ENCODE assay signal across 8 mouse cellular contexts in genomic region chr14:61555931-61556288, GRCm38 (mm10). TPM values are rescaled to one million over a fixed set of nuclear protein-coding genes. Genes with fewer than 3 reads are reported as not detected.
A peak's percentile ranks its signal among the peaks of the same experiment; 100 is the strongest.
DNase-seq lines count a peak whose midpoint lies in the region; ATAC-seq and TF ChIP-seq lines count a peak whose summit lies in the region.

No protein-coding gene starts in this region.

- no peak for TF ChIP-seq POLR2A in bone marrow, adult 2 months (IDR thresholded peaks at IDR 0.05; ENCODE audit: borderline replicate concordance, control insufficient read depth, low read depth, low read length)

- H3K9ac ChIP-seq in kidney, embryonic 15.5 days: peak overlapping the region; percentile 63
- peak overlapping the region; percentile 75; the same call in 1 of the 2 replicates for H3K9ac ChIP-seq in midbrain, embryonic 12.5 days (replicated peaks)

- DNase-seq in kidney, postnatal 14 days: no peak
- no peak for DNase-seq in hindbrain, embryonic 10.5 days (ENCODE audit: low spot score)
- no peak for DNase-seq in adrenal gland, adult (ENCODE audit: inconsistent age in 2 of 2, low spot score in 1 of 2)
- no peak for DNase-seq in left cerebral cortex, postnatal 36 days (ENCODE audit: low spot score in 2 of 2)
- no peak for DNase-seq in layer of hippocampus, adult 18-20 months (ENCODE audit: low spot score in 2 of 2)

- TF ChIP-seq CTCF in bone marrow, adult 2 months (IDR thresholded peaks at IDR 0.05; ENCODE audit: control insufficient read depth, insufficient read depth, low read length): no peak

- intact Hi-C loops in left cerebral cortex, postnatal 36 days (cut with DNase I): loop anchor here (5.0 kb wide), 1 partner anchor 126 kb away; no protein-coding TSS in a partner anchor

- peaks cover 11% of the 10 kb centered on the region; the same call in 1 of the 2 replicates for H3K4me1 ChIP-seq in kidney, embryonic 15.5 days
- H3K4me1 ChIP-seq in bone marrow, adult 2 months (ENCODE audit: control insufficient read depth, insufficient read depth, low read length): no peaks in the 10 kb centered on the region; the same call in 1 of the 2 replicates
- H3K4me1 ChIP-seq in hindbrain, embryonic 10.5 days (replicated peaks): peaks cover 18% of the 10 kb centered on the region
- H3K4me1 ChIP-seq in midbrain, embryonic 12.5 days: peaks cover 3% of the 10 kb centered on the region; the same call in 1 of the 2 replicates

- 3% methylated on average over 6 of the region's 6 CpGs for WGBS in kidney, embryonic 15.5 days
- WGBS in bone marrow, adult 2 months: 2% methylated on average over 6 of the region's 6 CpGs
- 11% methylated on average over 6 of the region's 6 CpGs for WGBS in hindbrain, embryonic 10.5 days
- 17% methylated on average over 6 of the region's 6 CpGs for WGBS in midbrain, embryonic 12.5 days

- no peak for ATAC-seq in kidney, embryonic 15.5 days (replicated peaks; ENCODE audit: low FRiP score)
- ATAC-seq in midbrain, embryonic 12.5 days (ENCODE audit: low FRiP score, low read depth): no peak

- no peaks in the 10 kb centered on the region for H3K9me3 ChIP-seq in kidney, embryonic 15.5 days (replicated peaks)
- no peaks in the 10 kb centered on the region for H3K9me3 ChIP-seq in hindbrain, embryonic 10.5 days
- H3K9me3 ChIP-seq in midbrain, embryonic 12.5 days: no peaks in the 10 kb centered on the region

- peak overlapping the region; percentile 96 for H3K4me2 ChIP-seq in kidney, embryonic 15.5 days
- H3K4me2 ChIP-seq in midbrain, embryonic 12.5 days (replicated peaks): peak overlapping the region; percentile 95

- H3K36me3 ChIP-seq in kidney, embryonic 15.5 days: no peaks in the 10 kb centered on the region
- H3K36me3 ChIP-seq in hindbrain, embryonic 10.5 days: no peaks in the 10 kb centered on the region
- H3K36me3 ChIP-seq in midbrain, embryonic 12.5 days: no peaks in the 10 kb centered on the region

- H3K4me3 ChIP-seq in kidney, embryonic 15.5 days (replicated peaks): peak overlapping the region; percentile 76
- H3K4me3 ChIP-seq in bone marrow, adult 2 months (replicated peaks; ENCODE audit: control insufficient read depth, low read depth, low read length): peak overlapping the region; percentile 83
- peak overlapping the region; percentile 72 for H3K4me3 ChIP-seq in hindbrain, embryonic 10.5 days
- peak overlapping the region; percentile 69 for H3K4me3 ChIP-seq in midbrain, embryonic 12.5 days

- no peaks in the 10 kb centered on the region for H3K27me3 ChIP-seq in kidney, embryonic 15.5 days
- H3K27me3 ChIP-seq in hindbrain, embryonic 10.5 days (ENCODE audit: insufficient read depth, poor library complexity, severe bottlenecking): peaks cover 14% of the 10 kb centered on the region
- H3K27me3 ChIP-seq in midbrain, embryonic 12.5 days: peaks cover 4% of the 10 kb centered on the region

- H3K27ac ChIP-seq in kidney, embryonic 15.5 days: peak overlapping the region; percentile 94
- H3K27ac ChIP-seq in bone marrow, adult 2 months (ENCODE audit: control insufficient read depth, insufficient read depth, low read depth, low read length, poor library complexity): no peak overlapping the region; the same call in 1 of the 2 replicates
- H3K27ac ChIP-seq in hindbrain, embryonic 10.5 days: peak overlapping the region; percentile 90
- peak overlapping the region; percentile 84 for H3K27ac ChIP-seq in midbrain, embryonic 12.5 days (replicated peaks)

RNA-seq across cellular contexts. Expression of gene Spryd7, which starts 0.8 kb away (rescaled TPM):
- polyA plus RNA-seq in kidney, embryonic 15.5 days (2015; fragmentation: Nextera tagmentation; extraction: Ambion mirVana): 20.8 and 24.4 TPM in 2 replicates
- 0.66 and 4.7 TPM in 2 replicates for polyA plus RNA-seq in bone marrow, adult 2 months (2011; ENCODE audit: insufficient read depth, insufficient read length, low replicate concordance, missing spikeins)
- 13.5 and 13.7 TPM in 2 replicates for polyA plus RNA-seq in hindbrain, embryonic 10.5 days (2016; fragmentation: Nextera tagmentation; extraction: Ambion mirVana)
- 17.0 and 17.7 TPM in 2 replicates for polyA plus RNA-seq in midbrain, embryonic 12.5 days (2016; fragmentation: Nextera tagmentation; extraction: Ambion mirVana)
- 10 to 100 TPM; 45.8 to 48.7 TPM for total RNA-seq in left cerebral cortex, postnatal 36 days (2021)
- 10 to 100 TPM; 47.9 to 49.6 TPM for total RNA-seq in layer of hippocampus, adult 18-20 months (2021)

RNA-seq across cellular contexts. Expression of gene Trim13, which starts 42.1 kb away (rescaled TPM):
- 16.0 and 16.3 TPM in 2 replicates for polyA plus RNA-seq in kidney, embryonic 15.5 days (2015; fragmentation: Nextera tagmentation; extraction: Ambion mirVana)
- polyA plus RNA-seq in bone marrow, adult 2 months (2011; ENCODE audit: insufficient read depth, insufficient read length, low replicate concordance, missing spikeins): 1.0 and 8.7 TPM in 2 replicates
- polyA plus RNA-seq in hindbrain, embryonic 10.5 days (2016; fragmentation: Nextera tagmentation; extraction: Ambion mirVana): 15.2 and 22.6 TPM in 2 replicates
- polyA plus RNA-seq in midbrain, embryonic 12.5 days (2016; fragmentation: Nextera tagmentation; extraction: Ambion mirVana): 35.5 and 38.9 TPM in 2 replicates
- 10 to 100 TPM; 11.8 to 11.9 TPM for total RNA-seq in left cerebral cortex, postnatal 36 days (2021)
- total RNA-seq in layer of hippocampus, adult 18-20 months (2021): 10 to 100 TPM; 12.1 to 12.5 TPM

RNA-seq across cellular contexts. Expression of gene Kcnrg, which starts 51.3 kb away (rescaled TPM):
- polyA plus RNA-seq in kidney, embryonic 15.5 days (2015; fragmentation: Nextera tagmentation; extraction: Ambion mirVana): 0.57 and 0.72 TPM in 2 replicates
- polyA plus RNA-seq in bone marrow, adult 2 months (2011; ENCODE audit: insufficient read depth, insufficient read length, low replicate concordance, missing spikeins): not detected in 2 replicates
- 0.39 and 0.84 TPM in 2 replicates for polyA plus RNA-seq in hindbrain, embryonic 10.5 days (2016; fragmentation: Nextera tagmentation; extraction: Ambion mirVana)
- polyA plus RNA-seq in midbrain, embryonic 12.5 days (2016; fragmentation: Nextera tagmentation; extraction: Ambion mirVana): 2.3 and 2.4 TPM in 2 replicates
- total RNA-seq in left cerebral cortex, postnatal 36 days (2021): 1 to 10 TPM in 1 of 2 experiments, under 1 TPM in 1; 0.64 to 1.1 TPM
- total RNA-seq in layer of hippocampus, adult 18-20 months (2021): under 1 TPM; 0.97 to 0.99 TPM
